Mouse (Mus musculus): ENCODE measurements around the gene Lhfpl4. TPM values are rescaled to one million over a fixed set of nuclear protein-coding genes. Genes with fewer than 3 reads are reported as not detected.
A peak's percentile ranks its signal among the peaks of the same experiment; 100 is the strongest.

Lhfpl4 gene
- 1 to 10 TPM in 1 of 2 experiments, not detected in 1; 1.2 TPM for polyA plus RNA-seq (2017; shearing (Covaris generic))

DNA sequence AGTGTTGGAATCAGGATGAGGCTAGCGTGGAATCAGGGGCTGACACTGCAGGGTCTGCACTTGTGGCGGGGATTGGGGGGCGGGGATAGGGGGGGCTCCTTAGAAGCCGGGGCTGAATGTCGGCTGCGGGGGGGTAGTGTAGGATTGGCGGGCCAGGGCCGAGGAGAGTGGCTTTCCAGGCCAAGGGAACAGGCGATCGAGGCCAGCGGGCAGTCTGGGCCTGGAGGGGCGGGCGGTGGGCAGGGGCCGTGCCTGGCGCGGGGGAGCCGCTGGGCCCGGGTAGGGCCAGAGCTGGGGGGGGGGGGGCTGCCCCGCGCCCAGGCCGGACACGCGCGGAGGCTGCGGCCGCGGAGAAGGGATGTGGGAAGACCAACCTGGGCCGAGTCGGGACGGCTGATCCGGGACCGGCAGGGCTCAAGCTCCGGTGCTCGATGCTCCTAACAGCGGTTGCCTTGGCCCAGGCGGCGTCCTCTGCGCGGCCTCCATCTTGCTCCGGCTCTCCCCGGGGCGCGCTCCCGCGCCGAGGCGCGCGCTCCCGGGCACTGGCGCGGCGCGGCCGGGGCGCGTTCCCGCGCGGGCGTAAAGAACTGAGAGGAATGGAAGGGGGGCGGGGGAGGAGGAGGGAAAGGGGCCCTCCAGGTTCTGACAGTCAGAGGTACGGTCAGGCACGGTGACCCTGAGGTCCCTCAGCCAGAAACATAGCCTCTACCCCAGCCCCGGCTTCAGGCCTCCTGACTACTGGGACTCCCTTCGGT lies at the start of gene Lhfpl4:
Lhfpl4 (minus strand) TSS at position 544 of the 755 bp plus-strand sequence.
- no peak for ATAC-seq

DNA sequence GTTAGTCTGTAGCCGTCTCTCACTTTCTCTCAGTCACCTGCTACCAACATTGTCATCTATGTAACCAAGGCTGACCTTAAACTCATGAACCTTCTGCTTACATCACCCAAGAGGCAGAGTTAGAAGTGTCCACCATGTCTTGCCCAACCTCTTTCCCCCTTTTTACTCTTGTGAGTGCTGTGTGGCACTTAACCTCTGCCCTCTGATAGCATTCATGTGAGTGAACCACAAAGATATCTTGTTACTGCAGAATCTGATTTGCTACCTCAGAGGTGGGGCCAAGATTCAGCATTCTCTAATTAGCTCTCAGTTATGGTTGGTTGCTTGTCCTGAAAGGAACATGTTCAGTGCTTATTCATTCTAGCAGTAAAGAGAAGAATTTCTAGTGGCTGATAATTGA lies 47.6 kb upstream of the Lhfpl4 start:
- ATAC-seq: no peak

DNA sequence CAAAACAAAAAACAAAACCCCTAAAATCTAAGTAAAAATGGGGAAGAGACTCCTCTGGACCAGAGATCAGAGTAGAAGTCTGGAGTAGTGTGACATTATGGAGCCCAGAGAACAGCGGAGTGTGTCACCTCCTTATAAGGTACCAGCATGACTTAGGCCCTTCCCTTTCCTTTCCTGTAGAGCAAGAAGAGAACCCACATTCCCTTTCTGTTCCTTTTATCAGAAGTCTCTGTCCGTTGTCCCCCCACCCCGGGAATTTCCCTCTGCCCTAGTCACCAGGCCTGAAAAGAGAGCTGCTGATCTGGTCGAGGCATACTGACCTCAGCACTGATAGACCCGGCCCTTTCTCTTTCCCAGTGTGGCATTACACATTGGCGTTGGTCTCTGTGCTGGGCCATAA lies 43.3 kb upstream of the Lhfpl4 start:
- peak; percentile 15 for ATAC-seq

DNA sequence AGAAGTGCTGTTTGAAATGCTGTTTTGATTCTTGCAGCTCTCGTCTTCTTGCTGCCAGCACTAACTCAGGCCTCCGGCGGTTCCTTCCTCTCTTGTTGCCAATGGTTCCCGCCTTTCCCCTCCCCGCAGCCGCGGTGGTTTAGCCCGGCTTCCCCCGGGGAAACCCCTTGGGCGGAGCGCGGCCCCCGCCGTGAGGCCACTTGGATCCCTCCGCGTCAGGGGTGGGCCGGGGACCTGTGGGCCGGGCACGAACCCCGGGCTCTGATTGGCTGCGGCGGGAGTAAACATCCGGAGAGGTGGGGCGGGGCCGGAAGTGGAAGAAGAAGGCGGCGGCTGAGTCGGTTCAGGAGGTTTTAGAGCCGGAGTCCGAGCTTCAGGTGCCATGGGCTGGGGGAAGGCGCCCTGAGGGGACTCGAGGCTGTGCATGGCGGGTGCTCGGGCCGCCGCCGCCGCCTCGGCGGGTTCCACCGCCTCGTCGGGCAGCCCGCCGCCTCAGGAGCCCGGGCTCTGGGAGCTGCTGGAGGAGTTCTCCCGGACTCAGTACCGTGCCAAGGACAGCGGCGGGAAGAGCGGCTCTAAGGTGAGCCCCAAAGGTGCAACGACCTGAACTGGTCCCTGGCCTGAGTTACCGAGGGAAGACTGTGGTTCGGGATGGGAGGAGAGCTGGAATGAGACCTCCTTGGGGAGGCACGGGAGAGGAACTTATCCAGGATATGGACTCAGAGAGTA lies 42.5 kb upstream of the Lhfpl4 start, which contains the start of gene Mtmr14:
Mtmr14 (plus strand) TSS at position 302 of the 729 bp plus-strand sequence.
- ATAC-seq: peak; percentile 97

DNA sequence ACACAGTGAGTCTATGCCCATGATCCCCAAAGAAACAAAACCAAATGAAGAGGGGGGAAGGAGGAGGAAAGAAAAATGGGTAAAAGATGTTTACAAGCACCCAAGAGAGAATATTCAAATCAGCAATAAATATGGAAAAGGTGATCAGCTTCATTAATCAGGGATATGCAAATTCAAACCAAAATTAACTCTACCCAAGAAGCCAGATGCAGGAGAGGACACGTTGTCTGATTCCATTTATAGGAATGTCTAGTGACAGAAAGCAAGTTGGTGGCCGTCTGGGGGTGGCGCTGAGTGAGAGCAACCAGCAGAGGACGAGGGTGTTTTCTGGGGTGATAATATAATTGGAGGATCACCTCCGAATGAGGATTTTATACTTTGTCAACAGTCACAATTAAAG lies 40.0 kb upstream of the Lhfpl4 start:
- ATAC-seq: no peak

DNA sequence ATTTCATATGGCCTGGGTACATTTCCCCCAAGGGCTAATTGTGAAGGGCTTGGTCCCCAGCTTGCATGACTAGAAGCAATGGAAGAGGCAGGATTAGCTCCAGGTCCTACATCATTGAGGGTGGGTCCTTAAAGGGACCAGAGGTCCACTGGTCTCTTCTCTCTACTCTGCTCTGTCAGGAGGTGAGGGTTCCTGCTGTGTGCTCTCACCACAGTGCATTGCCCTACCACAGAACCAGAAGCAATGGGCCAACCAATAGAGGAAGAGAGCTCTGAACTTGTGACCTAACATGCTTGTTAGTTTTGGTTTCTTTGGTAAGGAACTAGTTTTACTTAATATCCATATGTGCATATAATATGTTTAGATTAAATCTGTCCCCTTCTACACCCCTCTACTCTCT lies 31.5 kb upstream of the Lhfpl4 start:
- ATAC-seq: no peak

DNA sequence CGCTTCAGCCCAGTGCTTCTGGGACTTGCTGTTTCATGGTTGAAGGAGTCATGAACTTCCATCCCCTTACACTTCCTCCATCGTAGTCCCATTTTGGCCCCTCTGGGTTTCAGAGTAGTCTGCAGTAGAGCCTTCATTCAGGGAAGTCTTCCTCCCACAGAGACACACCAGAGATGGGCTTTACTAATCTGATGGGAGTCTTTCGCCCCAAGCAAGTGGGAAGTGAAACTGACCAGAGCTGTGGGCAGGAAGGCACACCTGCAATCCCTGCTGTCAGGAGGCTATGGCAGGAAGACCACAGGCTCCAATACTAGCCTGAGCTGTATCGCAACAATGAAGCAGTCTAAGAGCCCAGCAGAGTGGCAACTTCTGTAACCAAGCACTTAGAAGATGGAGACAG lies 30.6 kb upstream of the Lhfpl4 start:
- ATAC-seq: no peak

DNA sequence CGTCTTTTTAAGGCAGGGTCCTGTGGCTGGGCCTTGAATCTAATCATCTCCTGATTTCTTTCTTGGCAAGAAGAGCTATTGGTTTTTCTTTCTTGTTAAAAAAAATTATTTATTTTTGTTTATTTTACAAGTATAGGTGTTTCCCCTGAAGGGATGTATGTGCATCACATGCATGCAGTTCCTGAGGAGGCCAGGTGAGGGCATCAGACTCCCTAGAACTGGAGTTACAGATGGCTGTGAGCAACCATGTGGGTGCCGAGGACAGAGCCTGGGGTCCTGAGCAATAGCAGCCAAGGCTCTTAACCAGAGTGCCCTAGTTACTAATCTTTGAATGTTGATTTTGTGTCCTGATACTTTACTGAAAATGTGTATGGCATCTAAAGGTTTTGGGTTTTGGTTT lies 21.1 kb upstream of the Lhfpl4 start:
- no peak for ATAC-seq

DNA sequence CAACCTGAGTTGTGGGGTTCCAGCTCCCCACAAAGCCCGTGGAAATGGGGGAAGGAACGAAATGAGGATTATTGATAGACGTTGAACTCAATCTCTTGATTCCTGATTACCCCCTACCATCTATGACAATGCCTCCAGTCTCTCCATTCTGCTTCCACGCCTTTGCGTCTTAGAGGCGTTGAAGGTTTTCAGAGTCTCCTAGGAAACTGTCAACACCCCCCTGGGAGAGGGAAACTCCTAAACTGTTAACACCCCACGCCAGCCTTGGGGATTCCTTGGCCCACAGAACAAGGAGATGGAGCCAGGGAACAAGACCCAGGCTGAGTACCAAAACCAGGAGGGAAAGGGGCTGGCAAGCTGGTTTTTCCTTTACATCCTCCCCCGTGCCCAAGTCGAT lies 410 bp upstream of the Lhfpl4 start:
- ATAC-seq: no peak

DNA sequence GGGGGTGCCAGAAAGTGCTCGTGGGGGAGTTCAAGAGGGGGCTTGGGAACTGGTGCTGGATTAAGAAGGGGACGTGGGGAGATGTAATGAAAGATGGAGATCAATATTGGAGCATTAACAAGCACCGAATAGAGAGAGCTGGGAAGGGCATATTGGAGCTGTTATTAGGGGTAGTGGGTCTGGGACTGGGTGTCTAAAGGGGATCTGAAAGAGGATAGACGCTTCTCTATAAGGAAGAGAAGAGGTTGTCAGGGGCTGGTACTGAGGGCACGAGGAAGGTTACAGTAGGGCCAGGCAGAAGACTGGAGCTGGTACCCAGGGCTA lies 705 bp downstream of the Lhfpl4 start:
- no peak for ATAC-seq

DNA sequence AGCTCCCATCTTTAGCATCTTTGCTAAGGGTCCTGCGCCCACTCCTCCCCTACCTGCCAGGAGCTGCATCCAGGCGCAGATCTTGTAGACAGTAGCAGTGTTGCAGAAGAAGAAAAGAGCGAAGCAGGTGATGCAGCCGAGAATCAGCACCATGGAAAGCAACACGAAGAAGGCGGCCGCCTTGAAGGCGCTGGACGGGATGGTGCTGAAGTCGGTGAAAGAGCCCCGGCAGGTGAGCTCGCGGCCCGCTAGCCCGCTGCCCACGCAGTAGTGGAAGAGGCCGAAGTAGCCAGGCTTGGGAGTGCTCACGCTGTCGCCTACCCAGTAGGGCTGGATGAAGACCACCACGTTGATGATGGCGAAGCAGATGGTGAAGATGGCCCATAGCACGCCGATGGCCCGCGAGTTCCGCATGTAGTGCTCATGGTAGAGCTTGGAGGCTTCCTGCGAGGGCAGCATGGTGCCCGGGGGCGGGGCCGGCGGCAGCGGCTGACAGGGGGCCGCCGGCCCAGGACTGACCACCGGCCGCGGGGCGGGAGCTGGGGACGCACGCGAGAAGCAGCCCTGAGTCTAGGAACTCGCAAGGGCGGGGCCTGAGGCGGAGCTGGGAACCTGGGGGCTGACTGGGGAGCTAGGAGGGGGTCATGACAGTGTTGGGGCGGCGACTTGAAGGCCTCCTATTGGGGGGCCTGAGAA lies 1.3 kb downstream of the Lhfpl4 start:
- ATAC-seq: no peak

DNA sequence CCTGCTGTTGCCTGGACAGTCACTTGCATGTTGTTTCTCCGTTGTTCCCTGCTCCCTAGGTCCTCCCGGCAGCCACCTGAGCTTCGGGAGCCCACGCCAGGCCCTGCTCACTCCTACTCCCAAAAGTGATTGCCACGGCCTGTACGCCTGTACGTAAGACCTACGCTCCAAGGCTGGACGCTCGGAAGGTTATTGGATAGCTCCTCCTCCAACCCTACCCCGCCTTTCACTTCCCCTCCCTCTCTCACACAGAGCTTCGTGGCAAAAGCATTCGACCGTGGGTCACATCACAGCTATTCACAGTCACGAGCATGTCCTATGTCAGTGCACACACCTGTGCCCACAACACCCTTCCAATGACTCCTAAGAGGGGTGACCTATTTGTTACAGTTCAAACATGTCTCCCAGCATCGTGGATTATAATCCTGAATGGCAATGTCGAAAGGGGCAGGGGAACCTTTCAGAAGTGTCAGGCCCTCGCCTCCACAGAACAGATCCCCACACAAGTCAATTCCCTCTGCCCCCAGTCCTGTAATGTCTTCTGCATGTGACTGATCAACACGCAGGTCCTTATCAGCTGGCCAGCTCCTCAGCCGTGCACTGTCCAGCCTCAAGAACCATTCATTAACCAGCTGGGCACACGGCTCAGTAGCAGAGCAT lies 10.2 kb downstream of the Lhfpl4 start:
- no peak for ATAC-seq

DNA sequence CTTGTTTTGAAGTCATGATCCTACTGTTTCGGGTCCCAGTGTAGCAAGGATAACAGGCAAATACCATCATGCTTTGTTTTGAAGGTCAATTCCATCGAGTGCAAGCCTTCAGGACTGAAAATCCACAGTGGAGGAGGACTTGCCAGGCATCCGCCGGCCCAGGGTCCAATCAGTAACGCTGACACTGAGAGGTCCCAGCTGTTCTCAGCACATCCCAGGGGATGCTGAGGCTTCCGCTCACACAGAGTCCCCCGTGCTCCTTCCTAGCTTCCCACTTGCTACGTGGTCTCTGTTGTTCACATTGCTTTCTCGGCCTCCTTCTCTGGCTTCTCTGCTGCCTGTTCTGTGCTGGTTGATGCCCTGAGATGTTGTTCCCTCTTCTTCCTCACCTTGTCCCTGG lies 11.0 kb downstream of the Lhfpl4 start:
- no peak for ATAC-seq

DNA sequence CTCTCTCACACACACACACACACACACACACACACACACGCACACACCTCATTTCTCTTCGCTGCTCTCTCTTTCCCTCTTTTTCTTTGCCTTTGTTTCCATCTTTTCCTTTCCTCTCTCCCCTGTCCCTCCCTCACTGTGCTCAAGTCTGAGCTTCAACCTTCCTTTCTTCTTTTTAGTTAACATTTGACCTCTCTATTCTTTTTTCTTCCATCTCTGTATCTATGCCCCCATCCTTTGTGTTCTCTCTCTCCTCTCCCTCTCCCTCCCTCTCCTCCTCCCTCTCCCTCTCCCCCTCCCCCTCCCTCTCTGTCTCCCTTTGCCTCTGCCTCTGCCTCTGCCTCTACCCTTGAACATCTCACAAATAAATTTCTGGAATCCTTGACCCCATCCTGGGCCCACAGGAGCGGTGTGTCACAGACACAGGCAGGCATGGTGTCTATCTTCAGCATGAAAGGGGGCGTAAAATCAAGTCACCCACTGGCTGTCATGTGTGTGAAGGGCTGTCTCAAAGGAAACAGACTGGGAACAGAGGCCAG lies 15.9 kb downstream of the Lhfpl4 start:
- no peak for ATAC-seq

DNA sequence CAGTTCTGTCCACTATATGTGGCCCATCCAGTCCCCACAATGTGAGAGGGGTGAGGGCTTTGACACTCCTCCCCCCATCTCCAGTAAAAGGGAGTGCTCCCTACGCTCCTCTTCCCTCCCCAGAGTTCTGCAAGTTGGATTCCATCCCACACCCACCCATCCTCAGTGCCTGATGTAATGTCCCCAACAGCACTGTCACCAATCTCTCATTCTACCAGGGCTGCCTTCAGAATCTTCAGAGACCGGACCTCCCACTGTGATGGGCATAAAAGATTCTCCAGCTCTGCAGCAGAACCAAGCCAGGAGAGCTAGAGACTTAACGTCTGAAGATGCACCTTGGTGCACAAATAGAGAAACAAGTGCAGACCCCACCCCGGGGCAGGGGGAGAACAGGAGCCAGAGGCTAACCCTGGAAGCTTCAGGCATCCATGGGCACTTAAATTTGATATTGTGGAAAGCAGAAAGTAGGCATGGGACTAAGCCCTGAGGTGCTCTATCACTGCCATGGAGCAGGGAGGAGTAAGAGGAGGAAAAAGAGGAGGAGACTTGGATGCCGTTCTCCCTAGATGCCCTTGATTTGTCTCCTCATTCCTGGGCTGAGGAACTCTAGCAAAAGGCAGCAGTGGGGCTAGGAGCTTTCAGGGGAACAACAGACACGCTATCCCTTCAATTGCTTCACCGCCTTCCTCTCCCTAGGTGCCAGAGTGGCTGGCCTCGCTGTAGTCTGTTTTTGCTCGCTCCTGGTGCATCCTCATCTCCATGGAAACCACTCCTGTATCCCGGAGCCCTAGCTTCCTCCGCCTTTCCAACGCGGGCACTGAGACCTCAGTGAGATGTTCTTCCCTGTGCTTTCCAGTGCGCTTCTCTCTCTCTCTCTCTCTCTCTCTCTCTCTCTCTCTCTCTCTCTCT lies 16.6 kb downstream of the Lhfpl4 start:
- ATAC-seq: no peak

DNA sequence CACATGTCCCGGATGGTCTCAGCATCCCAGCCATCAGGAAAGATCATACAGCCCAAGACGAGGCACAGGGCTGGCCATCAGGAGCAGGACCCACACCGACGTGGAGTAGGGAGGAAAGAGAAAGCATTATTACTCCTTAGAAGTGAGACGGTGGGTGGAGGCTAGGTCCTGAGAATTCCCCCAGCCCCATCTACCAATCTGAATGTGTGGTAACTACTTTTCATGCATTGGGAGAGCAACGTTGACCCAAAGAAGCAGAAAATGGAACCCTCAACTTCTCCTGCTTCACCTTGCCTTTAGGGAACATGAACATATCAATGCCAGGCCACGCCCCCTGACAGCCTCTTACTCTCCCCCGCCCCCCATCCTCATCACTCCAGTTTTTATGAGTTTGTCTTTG lies 18.6 kb downstream of the Lhfpl4 start:
- no peak for ATAC-seq

DNA sequence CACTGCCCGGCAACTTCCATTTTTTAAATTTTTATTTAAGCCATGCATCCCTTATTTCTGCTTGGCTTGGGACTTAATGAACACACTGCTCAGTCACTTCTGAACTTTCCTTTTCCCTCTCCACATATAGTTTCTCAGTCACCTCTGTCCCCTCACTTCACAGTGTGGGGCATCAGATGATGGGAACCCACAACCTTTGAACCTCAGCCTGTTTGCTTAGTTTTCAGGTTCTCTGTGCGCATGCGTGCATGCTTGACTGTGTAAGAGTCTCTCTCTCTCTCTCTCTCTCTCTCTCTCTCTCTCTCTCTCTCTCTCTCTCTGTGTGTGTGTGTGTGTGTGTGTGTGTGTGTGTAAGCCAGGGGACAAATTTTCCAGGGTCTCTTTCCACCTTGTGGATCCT lies 19.7 kb downstream of the Lhfpl4 start:
- ATAC-seq: no peak

DNA sequence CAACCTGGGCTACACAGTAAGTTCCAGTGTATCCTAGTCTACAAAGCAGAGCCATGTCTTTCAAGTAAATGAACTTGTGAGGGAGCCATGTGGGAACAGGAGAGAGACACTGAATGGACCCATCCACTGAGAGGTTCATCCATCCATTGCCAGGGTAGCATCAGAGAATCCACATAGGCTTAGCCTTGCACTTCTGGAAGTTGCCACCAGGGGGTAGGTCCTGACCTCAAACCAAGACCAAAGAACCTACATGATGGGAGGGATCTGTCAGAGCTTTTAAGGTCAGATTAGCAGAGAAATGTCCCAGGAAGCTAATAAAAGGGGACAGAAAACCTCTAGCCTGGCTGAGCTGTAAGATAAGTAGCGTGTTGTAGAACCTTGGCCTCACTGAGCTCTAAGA lies 22.6 kb downstream of the Lhfpl4 start:
- no peak for ATAC-seq

DNA sequence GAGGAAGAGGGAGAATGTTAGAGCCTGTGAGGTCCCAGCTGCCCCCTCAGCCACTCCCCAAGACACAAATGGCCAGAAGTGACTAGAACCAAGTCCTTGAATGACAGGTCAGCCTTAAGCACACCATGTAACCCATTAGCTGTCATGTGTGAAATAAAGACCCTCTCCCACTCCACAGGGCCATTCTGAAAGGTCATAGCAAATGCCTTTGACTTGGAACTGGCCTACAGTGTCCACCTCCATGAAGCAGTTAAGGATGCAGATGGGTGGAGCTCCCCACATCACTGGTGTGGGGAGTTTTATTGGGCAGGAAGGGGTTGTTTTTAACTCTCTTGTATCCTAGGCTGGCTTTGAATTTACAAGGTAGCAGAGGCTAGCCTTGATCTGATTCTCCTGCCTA lies 23.2 kb downstream of the Lhfpl4 start:
- ATAC-seq: no peak

DNA sequence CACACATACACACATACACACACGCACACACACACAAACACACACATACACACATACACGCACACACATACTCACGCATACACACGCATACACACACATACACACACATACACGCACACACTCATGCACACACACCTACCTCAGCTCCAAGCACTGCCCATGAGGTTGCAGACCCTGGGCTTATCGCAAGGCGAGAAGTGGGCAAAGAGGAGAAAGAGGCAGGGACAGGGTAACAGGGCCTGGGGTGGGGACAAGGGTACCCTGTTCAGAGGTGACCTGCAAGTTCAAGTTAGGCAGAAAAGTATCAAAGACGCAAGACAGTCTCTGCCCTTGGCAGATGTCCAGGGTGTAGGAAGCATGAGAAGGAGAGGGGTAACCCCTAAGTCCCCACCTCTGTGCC lies 24.5 kb downstream of the Lhfpl4 start:
- ATAC-seq: no peak

DNA sequence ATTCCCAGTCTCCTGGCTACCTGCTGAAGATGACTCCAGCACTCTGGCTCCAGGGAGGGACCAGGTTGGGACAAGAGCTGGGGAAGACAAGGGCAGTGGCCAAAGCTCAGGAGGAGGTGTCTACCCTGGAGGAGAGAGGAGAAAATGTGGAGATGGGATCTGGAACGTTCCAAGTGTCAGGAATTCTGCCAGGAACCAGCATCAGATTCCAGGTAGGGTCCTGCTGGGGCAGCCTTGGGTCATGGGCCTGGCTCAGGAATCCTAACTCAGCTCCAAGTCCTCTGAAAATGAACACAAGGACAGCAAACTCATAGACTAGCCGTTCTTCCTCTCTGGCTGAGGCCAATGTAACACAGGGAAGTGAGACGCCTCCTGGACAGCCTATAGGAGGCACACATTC lies 25.3 kb downstream of the Lhfpl4 start:
- no peak for ATAC-seq

All from activated CD4-positive, CD25-positive, alpha-beta regulatory T cell, adult 4 months (primary cell).